In genomic region chr11:113362617-113363016, GRCm38 (mm10) we compare ENCODE assay signal across 31 mouse cellular contexts.
DNase-seq lines count a peak whose midpoint lies in the region; ATAC-seq and TF ChIP-seq lines count a peak whose summit lies in the region.
"Had no signal": no experiment of that assay in that cellular context is flagged by ENCODE, and none has a peak within 500 bp of the region (broad histone marks: within the 10 kb centered on the region; RNA-seq: fewer than 3 reads in every experiment).

No protein-coding gene starts in this region.

- DNase-seq in 416B (ENCODE audit: low read depth): peak; percentile 21
- peak; percentile 29 for DNase-seq in naive thymus-derived CD4-positive, alpha-beta T cell, adult 2 months (ENCODE audit: low read depth)
- DNase-seq in thymus, postnatal 14 days: peak; percentile 52
- no peak for DNase-seq in ovary, postnatal 36 days (ENCODE audit: low spot score)
- DNase-seq in urinary bladder, postnatal 14 days (ENCODE audit: low spot score): no peak
- DNase-seq in layer of hippocampus, adult 2 months (ENCODE audit: low spot score in 2 of 2): no peak
- no peak for DNase-seq in cerebellum, postnatal 10 days
- DNase-seq: adrenal gland, postnatal 25 days; cerebellum, adult 18-20 months; cerebellum, postnatal 14 days; gastrocnemius, postnatal 36 days; heart, adult 18-20 months; heart, postnatal 4 days; kidney, adult 8-10 months; kidney, postnatal 4 days; layer of hippocampus, postnatal 36 days; liver; lung, adult 2 months; lung, postnatal 10 days had no signal

- no peak overlapping the region for H3K4me3 ChIP-seq in layer of hippocampus, adult 2 months
- H3K4me3 ChIP-seq: embryonic facial prominence, embryonic 12.5 days; forebrain, embryonic 15.5 days; heart, embryonic 12.5 days; intestine, embryonic 15.5 days; midbrain, embryonic 15.5 days; neural tube, embryonic 12.5 days had no signal

- TF ChIP-seq CTCF in layer of hippocampus, adult 2 months (conservative IDR thresholded peaks at IDR 0.05): no peak

- no peak overlapping the region for H3K27ac ChIP-seq in layer of hippocampus, adult 2 months
- H3K27ac ChIP-seq: embryonic facial prominence, embryonic 12.5 days; forebrain, embryonic 15.5 days; intestine, embryonic 15.5 days; kidney, postnatal 0 days; liver, embryonic 14.5 days; macrophage; midbrain, embryonic 15.5 days; neural tube, embryonic 12.5 days had no signal

- ATAC-seq in activated CD4-positive, CD25-positive, alpha-beta regulatory T cell, adult 4 months: peak; percentile 52
- ATAC-seq: forebrain, embryonic 15.5 days; hindbrain, embryonic 16.5 days; intestine, embryonic 15.5 days; midbrain, embryonic 15.5 days; Patski had no signal

Comparison
In these comparisons a context has a peak if more than half of its experiments do, and no peak if none do; other contexts are left out.
1. DNase-seq: peak in 416B (single experiment), naive thymus-derived CD4-positive, alpha-beta T cell, adult 2 months (single experiment) and thymus, postnatal 14 days (single experiment); none in ovary, postnatal 36 days (single experiment), urinary bladder, postnatal 14 days (single experiment), layer of hippocampus, adult 2 months (0 of 2) and cerebellum, postnatal 10 days (0 of 2).